Mouse (Mus musculus): ENCODE measurements at regions not wholly inside any gene's neighbourhood (a gene's known extent, or its start where the extent isn't known, plus 50 kb on each side); places are given as distances from the start of the nearest gene placed in this dataset.

GRCm38 (mm10) chrX:43855901-43856300, 264.9 kb downstream of the Tex13c1 start:
- DNase-seq (ENCODE audit: low read depth, low spot score), result peak; percentile 13

- DNase-seq (ENCODE audit: low read depth, low spot score), result no peak
Observed at GRCm38 (mm10) chrX:43884890-43885289, 293.9 kb downstream of the Tex13c1 start.
